ENCODE assay signal across 26 mouse cellular contexts in genomic region chr12:54887580-54888127, GRCm38 (mm10).
"Had no signal": no experiment of that assay in that cellular context is flagged by ENCODE, and none has a peak within 500 bp of the region (broad histone marks: within the 10 kb centered on the region; RNA-seq: fewer than 3 reads in every experiment).

No protein-coding gene starts in this region.

- H3K27me3 ChIP-seq: heart, embryonic 12.5 days; hindbrain, embryonic 12.5 days; intestine, embryonic 15.5 days; kidney, embryonic 15.5 days; limb, embryonic 12.5 days; liver, embryonic 12.5 days had no signal

- H3K36me3 ChIP-seq: intestine, embryonic 15.5 days had no signal

- H3K27ac ChIP-seq: gastrocnemius, adult 2 months; heart, embryonic 10.5 days; hindbrain, embryonic 10.5 days; hindbrain, embryonic 12.5 days; hindbrain, embryonic 14.5 days; intestine, embryonic 15.5 days; kidney, embryonic 15.5 days; kidney, postnatal 0 days; limb, embryonic 12.5 days; liver, embryonic 12.5 days; liver, embryonic 14.5 days had no signal

- H3K4me2 ChIP-seq: heart, embryonic 12.5 days; hindbrain, embryonic 12.5 days; hindbrain, embryonic 14.5 days; intestine, embryonic 15.5 days; kidney, embryonic 15.5 days; limb, embryonic 12.5 days; liver, embryonic 12.5 days had no signal

- H3K9me3 ChIP-seq: heart, embryonic 10.5 days; heart, embryonic 12.5 days; hindbrain, embryonic 10.5 days; hindbrain, embryonic 12.5 days; intestine, embryonic 15.5 days; kidney, embryonic 15.5 days; limb, embryonic 12.5 days; liver, embryonic 12.5 days had no signal

- H3K9ac ChIP-seq: heart, embryonic 12.5 days; hindbrain, embryonic 12.5 days; hindbrain, embryonic 14.5 days; intestine, embryonic 15.5 days; kidney, embryonic 15.5 days; limb, embryonic 12.5 days; liver, embryonic 12.5 days; liver, embryonic 14.5 days had no signal

- H3K4me1 ChIP-seq: heart, embryonic 12.5 days; hindbrain, embryonic 12.5 days; intestine, embryonic 15.5 days; kidney, embryonic 15.5 days; limb, embryonic 12.5 days; liver, embryonic 12.5 days had no signal

- H3K4me3 ChIP-seq: gastrocnemius, adult 2 months; heart, embryonic 10.5 days; heart, embryonic 12.5 days; hindbrain, embryonic 10.5 days; hindbrain, embryonic 12.5 days; intestine, embryonic 15.5 days; kidney, embryonic 15.5 days; limb, embryonic 12.5 days; liver, embryonic 12.5 days had no signal

- DNase-seq: gastrocnemius, adult 2 months; gastrocnemius, postnatal 10 days; gastrocnemius, postnatal 25 days; heart, postnatal 10 days; heart, postnatal 4 days; kidney, adult 18-20 months; kidney, adult 9 months; kidney, postnatal 14 days; kidney, postnatal 36 days; layer of hippocampus, adult 9-11 months; layer of hippocampus, postnatal 36 days; left cerebral cortex, postnatal 4 days had no signal

- ATAC-seq: hindbrain, embryonic 16.5 days; inflammation-experienced regulatory T-cells, adult 6 months; intestine, embryonic 15.5 days; intestine, postnatal 0 days; liver, embryonic 12.5 days had no signal
